Mouse (Mus musculus) hindbrain, embryonic 14.5 days (tissue): ENCODE measurements around the gene Pou2f2. TPM values are rescaled to one million over a fixed set of nuclear protein-coding genes. Genes with fewer than 3 reads are reported as not detected.

ENCODE experiments used
- ATAC-seq: fragments of 200-750 bp; cut with Nextera tagmentation; 2 replicates; pipeline ENCODE4 v1.8.0; 2017; ENCODE audit warnings: moderate number of reproducible peaks, mild to moderate bottlenecking, moderate TSS enrichment, moderate library complexity; ENCODE audit not compliant: low FRiP score
- DNase-seq: peaks from one replicate; pipeline ENCODE4 v3.0.0-alpha.2; 2015; ENCODE audit warnings: low spot score
- H3K27ac ChIP-seq: fragments of 300-500 bp; sonication (generic); 2 replicates; pipeline ENCODE4 v1.5.1; 2014; ENCODE audit warnings: mild to moderate bottlenecking, moderate library complexity
- H3K27me3 ChIP-seq: fragments of 300-500 bp; sonication (generic); 2 replicates; pipeline ENCODE4 v1.6.1; 2014; ENCODE audit warnings: mild to moderate bottlenecking, low read length, mixed read lengths; ENCODE audit not compliant: control insufficient read depth, insufficient read depth
- H3K36me3 ChIP-seq: fragments of 300-500 bp; sonication (generic); replicated peaks from 2 replicates; pipeline ENCODE4 v1.6.1; 2014; ENCODE audit not compliant: control insufficient read depth, insufficient read depth
- H3K4me1 ChIP-seq: fragments of 300-500 bp; sonication (generic); replicated peaks from 2 replicates; pipeline ENCODE4 v1.6.1; 2014; ENCODE audit warnings: antibody characterized with exemption, low read length, mixed read lengths; ENCODE audit not compliant: control insufficient read depth, insufficient read depth
- H3K4me2 ChIP-seq: fragments of 300-500 bp; sonication (generic); replicated peaks from 2 replicates; pipeline ENCODE4 v1.6.1; 2014; ENCODE audit warnings: mild to moderate bottlenecking, moderate library complexity
- H3K4me3 ChIP-seq: fragments of 300-500 bp; sonication (generic); replicated peaks from 2 replicates; pipeline ENCODE4 v1.5.1; 2014; ENCODE audit warnings: mild to moderate bottlenecking, low read length
- H3K9ac ChIP-seq: fragments of 300-500 bp; sonication (generic); 2 replicates; pipeline ENCODE4 v1.6.1; 2014
- H3K9me3 ChIP-seq: fragments of 300-500 bp; sonication (generic); 2 replicates; pipeline ENCODE4 v1.6.1; 2016; ENCODE audit warnings: low read length; ENCODE audit not compliant: control insufficient read depth
- WGBS: fragments of 180-500 bp; shearing (Covaris S2); extraction: QIAGEN DNeasy Blood & Tissue Kit; methylation state at CpG from one replicate; pipeline ENCODE4 v1.1.7; 2014; 5-methylcytosine and 5-hydroxymethylcytosine counted together
- polyA plus RNA-seq: library from polyadenylated mRNA; unstranded; fragments of >200 nt; fragmentation: Nextera tagmentation; extraction: Ambion mirVana; gene quantifications from 2 replicates; pipeline ENCODE4 v1.2.1, GENCODE M21; 2014

Gene Pou2f2
- polyA plus RNA-seq, 1 experiment from 2014 or later, result 31.8 TPM

- under 1% methylated on average over 53 of the region's 53 CpGs for WGBS
- Histone ChIP-seq H3K9ac (peak overlapping the region; percentile 77), H3K36me3 (peaks cover 36% of the 10 kb centered on the region), H3K9me3 (no peaks in the 10 kb centered on the region), H3K4me1 (peaks cover 30% of the 10 kb centered on the region), H3K27ac (peak overlapping the region; percentile 78), H3K4me3 (peak overlapping the region; percentile 81), H3K4me2 (peak overlapping the region; percentile 94), H3K27me3 (no peaks in the 10 kb centered on the region)
- DNase-seq (peak; percentile 68), ATAC-seq (0 out of 2 replicates have a peak, but pooled peaks have one; percentile 15)
Measured at GRCm38 (mm10) chr7:25218705-25219415, 39.3 kb upstream of the Pou2f2 start.

GRCm38 (mm10) chr7:25217653-25218395 lies 38.3 kb upstream of the Pou2f2 start:
- Histone ChIP-seq H3K9ac (0 out of 2 replicates have a peak overlapping the region, but pooled peaks have one; percentile 77), H3K27ac (no peak overlapping the region), H3K4me1 (peaks cover 30% of the 10 kb centered on the region), H3K9me3 (no peaks in the 10 kb centered on the region), H3K4me3 (peak overlapping the region; percentile 81; the same call in 1 of the 2 replicates), H3K36me3 (peaks cover 43% of the 10 kb centered on the region), H3K27me3 (no peaks in the 10 kb centered on the region), H3K4me2 (peak overlapping the region; percentile 94)
- 77% methylated on average over 12 of the region's 12 CpGs for WGBS
- DNase-seq (no peak), ATAC-seq (no peak)

GRCm38 (mm10) chr7:25214172-25214571 lies 34.6 kb upstream of the Pou2f2 start:
- H3K9ac ChIP-seq, result no peak overlapping the region
- ATAC-seq, result no peak
- H3K4me2 ChIP-seq, result no peak overlapping the region
- H3K4me1 ChIP-seq, result peaks cover 9% of the 10 kb centered on the region
- H3K36me3 ChIP-seq, result peaks cover 76% of the 10 kb centered on the region
- H3K27me3 ChIP-seq, result no peaks in the 10 kb centered on the region
- no peak overlapping the region for H3K27ac ChIP-seq
- DNase-seq, result no peak
- WGBS, result 89% methylated on average over 2 of the region's 2 CpGs
- no peak overlapping the region for H3K4me3 ChIP-seq
- no peaks in the 10 kb centered on the region for H3K9me3 ChIP-seq

GRCm38 (mm10) chr7:25213099-25213498 lies 33.6 kb upstream of the Pou2f2 start:
- H3K4me3 ChIP-seq, result no peak overlapping the region
- WGBS, result 88% methylated on average over 3 of the region's 3 CpGs
- no peaks in the 10 kb centered on the region for H3K9me3 ChIP-seq
- no peak overlapping the region for H3K4me2 ChIP-seq
- H3K27ac ChIP-seq, result no peak overlapping the region
- H3K27me3 ChIP-seq, result no peaks in the 10 kb centered on the region
- ATAC-seq (no peak), DNase-seq (no peak)
- H3K9ac ChIP-seq, result no peak overlapping the region
- H3K36me3 ChIP-seq, result peaks cover 87% of the 10 kb centered on the region
- H3K4me1 ChIP-seq, result peaks cover under 1% of the 10 kb centered on the region; the same call in 1 of the 2 replicates

GRCm38 (mm10) chr7:25210482-25210881 lies 31.0 kb upstream of the Pou2f2 start:
- Histone ChIP-seq H3K9me3 (no peaks in the 10 kb centered on the region), H3K27me3 (no peaks in the 10 kb centered on the region), H3K27ac (no peak overlapping the region), H3K4me3 (no peak overlapping the region), H3K4me2 (no peak overlapping the region), H3K4me1 (no peaks in the 10 kb centered on the region), H3K36me3 (peaks cover 85% of the 10 kb centered on the region), H3K9ac (no peak overlapping the region)
- 94% methylated on average over 4 of the region's 4 CpGs for WGBS
- ATAC-seq (no peak), DNase-seq (no peak)

- no peak for ATAC-seq
- Histone ChIP-seq H3K36me3 (peaks cover 83% of the 10 kb centered on the region), H3K4me1 (no peaks in the 10 kb centered on the region), H3K9me3 (no peaks in the 10 kb centered on the region), H3K4me2 (no peak overlapping the region), H3K27ac (no peak overlapping the region), H3K4me3 (no peak overlapping the region), H3K27me3 (no peaks in the 10 kb centered on the region), H3K9ac (no peak overlapping the region)
- 93% methylated on average over 3 of the region's 3 CpGs for WGBS
- DNase-seq, result no peak
Measured at GRCm38 (mm10) chr7:25209161-25209622, 29.7 kb upstream of the Pou2f2 start.

- DNase-seq (no peak), ATAC-seq (no peak)
- H3K27ac ChIP-seq, result no peak overlapping the region
- 89% methylated on average over 16 of the region's 16 CpGs for whole genome bisulfite sequencing
- no peak overlapping the region for H3K4me2 ChIP-seq
- H3K27me3 ChIP-seq, result no peaks in the 10 kb centered on the region
- H3K36me3 ChIP-seq, result peaks cover 83% of the 10 kb centered on the region
- H3K9me3 ChIP-seq, result no peaks in the 10 kb centered on the region
- no peak overlapping the region for H3K4me3 ChIP-seq
- no peaks in the 10 kb centered on the region for H3K4me1 ChIP-seq
- no peak overlapping the region for H3K9ac ChIP-seq
Measured at GRCm38 (mm10) chr7:25206094-25206830, 26.7 kb upstream of the Pou2f2 start.

- H3K4me1 ChIP-seq, result no peaks in the 10 kb centered on the region
- DNase-seq, result no peak
- no peak overlapping the region for H3K9ac ChIP-seq
- peaks cover 77% of the 10 kb centered on the region for H3K36me3 ChIP-seq
- no peak overlapping the region for H3K4me2 ChIP-seq
- H3K27ac ChIP-seq, result no peak overlapping the region
- 88% methylated on average over 16 of the region's 16 CpGs for WGBS
- H3K4me3 ChIP-seq, result no peak overlapping the region
- H3K9me3 ChIP-seq, result no peaks in the 10 kb centered on the region
- H3K27me3 ChIP-seq, result no peaks in the 10 kb centered on the region
- ATAC-seq, result no peak
Measured at GRCm38 (mm10) chr7:25205355-25206093, 26.0 kb upstream of the Pou2f2 start.
